Mouse (Mus musculus) Muller cell, postnatal 12 days (primary cell): ENCODE data around the gene Hist1h2bm.
A peak's percentile ranks its signal among the peaks of the same experiment; 100 is the strongest.

Experiments used
- DNase-seq: peaks from one replicate; pipeline ENCODE4 v3.0.0-alpha.2; 2015; ENCODE audit errors: inconsistent ontology term

Hist1h2bm gene

DNA sequence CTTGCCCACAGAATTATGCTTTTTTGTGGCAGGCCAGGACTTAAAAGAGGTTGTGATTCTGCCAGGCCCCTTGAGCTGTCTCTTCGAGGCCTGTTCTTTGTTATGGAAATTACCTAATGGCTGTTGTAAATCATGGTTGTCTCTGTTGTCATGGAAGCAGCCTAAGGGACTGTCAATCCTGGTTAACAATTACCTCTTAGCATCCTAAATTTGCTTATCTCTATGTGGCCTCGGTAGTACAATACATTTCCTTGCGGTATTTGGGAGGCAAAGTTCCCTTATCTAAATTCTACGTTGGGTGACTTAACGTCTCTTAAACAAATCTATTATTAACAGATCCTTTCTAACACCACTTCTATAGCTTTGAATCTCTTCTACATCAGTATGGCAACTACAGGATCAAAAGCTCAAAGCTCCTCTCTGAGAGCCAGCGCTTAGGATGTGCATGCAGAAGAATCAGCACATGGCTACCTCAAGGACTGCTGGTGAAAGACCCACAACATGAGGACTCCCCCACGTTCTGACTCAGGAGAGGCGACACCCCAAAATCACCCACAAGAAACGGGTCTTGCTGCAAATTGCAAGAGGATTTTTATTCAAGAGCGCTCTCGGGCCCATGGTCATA is 6.2 kb downstream of the Hist1h2bm start:
- no peak for DNase-seq

DNA sequence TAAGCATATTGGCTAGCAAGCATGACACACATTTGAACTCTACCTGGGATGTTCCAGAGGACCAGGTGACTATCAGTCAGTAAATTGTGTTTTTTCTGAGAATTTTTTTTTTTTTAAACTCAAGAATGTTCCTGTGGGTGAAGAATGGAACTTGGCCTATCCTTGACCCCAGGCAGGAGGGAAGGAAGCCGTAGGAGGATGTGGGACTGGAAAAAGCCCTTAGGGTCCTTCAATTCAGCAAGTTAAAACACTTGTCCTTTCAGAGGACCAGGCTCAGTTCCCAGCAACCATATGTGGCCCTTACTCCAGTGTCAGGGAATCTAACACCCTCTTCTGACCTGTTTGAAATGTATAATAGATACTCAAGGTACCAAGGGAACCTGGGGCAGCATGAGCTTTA is 7.7 kb downstream of the Hist1h2bm start:
- DNase-seq: no peak

DNA sequence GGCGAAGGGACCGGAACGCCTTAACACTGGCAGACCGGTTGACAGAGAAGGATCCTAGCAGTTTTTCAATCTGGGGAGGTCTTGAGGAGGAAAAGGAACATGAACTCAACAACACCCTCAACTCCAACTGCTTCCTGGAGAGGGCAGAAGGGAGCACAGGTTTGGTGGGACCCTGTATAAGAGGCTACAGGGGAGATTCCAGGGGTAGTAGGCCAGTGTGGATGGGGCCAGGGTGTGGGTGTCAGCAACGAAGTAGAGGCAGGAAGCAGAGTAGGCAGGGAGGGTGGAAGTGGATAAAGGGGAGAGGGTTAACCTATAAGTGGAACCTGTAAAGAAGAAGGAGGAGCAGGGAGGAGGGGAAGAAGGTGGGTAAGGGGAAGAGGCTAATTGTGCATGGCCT is 11.6 kb downstream of the Hist1h2bm start:
- no peak for DNase-seq

DNA sequence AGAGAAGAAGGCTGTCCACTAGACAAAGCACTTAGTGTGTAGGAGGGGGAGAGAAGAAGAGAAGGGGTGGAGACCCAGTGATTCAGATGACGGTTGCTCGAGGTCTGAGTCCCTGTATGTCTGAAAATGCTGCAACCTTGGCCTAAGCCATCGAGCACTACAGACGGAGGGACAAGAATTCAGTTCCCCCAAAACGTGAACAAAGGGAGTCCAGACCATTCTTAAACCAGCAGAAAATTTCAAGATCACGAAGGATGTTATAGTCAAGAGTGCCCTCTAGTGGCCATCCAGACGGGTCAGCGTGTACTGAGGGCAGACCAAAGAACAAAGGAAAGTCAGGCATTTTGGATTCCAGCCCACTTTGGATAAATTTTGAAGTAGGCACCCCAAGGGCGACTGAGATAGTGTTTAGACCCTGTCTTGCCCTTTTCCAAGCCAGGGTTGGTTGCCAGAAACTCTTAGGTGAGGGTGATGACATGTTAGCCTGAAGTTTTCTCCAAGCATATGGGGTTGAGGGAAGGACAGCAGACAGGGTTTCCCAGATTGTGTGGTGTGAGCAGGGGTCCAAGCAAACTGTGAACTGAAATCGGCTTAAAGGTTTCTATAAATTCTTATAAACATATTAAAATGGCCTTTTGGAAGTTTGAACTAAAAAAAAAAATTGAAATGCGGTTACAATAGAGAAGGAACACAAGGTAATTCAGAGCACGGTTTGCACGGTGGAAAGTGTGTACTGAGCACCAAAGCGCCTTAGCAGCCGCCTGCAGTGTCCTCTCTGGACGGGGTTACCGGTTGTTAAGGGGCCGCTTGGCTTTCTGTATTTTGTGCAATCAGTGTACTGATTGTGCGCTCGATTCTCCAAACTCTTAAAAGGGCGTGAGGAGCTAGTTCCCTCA is 12.4 kb downstream of the Hist1h2bm start:
- DNase-seq: peak; percentile 81

DNA sequence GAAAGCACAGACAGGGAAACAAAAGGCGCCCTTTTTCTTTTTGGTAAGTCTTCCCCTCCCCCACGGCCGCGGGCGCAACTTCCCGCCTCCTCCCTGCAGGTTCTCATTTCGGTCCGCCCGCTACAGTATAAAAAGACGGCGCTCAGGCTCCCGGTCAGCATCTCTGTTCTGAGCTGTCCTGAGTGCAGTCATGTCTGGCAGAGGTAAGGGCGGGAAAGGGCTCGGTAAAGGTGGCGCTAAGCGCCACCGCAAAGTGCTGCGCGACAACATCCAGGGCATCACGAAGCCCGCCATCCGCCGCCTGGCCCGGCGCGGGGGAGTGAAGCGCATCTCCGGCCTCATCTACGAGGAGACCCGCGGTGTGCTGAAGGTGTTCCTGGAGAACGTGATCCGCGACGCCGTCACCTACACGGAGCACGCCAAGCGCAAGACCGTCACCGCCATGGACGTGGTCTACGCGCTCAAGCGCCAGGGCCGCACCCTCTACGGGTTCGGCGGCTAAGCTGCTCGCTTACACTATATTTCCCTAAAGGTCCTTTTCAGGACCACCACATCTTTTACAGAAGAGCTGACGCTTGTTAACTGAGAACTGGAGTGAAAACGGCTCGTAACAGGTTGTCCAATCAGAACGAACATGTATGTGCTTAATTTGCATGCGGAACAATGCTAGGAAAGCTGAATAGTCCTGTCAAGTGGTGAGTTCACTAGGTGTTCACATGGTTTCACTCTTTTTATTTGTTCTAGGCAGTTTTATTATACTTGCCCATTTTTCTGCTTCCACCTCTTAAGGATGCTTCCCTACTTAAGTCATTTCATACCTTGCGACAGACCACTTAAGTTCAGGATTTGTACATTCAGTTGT is 13.3 kb downstream of the Hist1h2bm start, which contains the start of gene Hist1h4j:
TSS of gene Hist1h4j (plus strand) at position 159 of the 862 bp plus-strand sequence.
- peak; percentile 83 for DNase-seq

- DNase-seq: no peak
Observed at GRCm38 (mm10) chr13:21745006-21745405, 23.2 kb downstream of the Hist1h2bm start.

DNA sequence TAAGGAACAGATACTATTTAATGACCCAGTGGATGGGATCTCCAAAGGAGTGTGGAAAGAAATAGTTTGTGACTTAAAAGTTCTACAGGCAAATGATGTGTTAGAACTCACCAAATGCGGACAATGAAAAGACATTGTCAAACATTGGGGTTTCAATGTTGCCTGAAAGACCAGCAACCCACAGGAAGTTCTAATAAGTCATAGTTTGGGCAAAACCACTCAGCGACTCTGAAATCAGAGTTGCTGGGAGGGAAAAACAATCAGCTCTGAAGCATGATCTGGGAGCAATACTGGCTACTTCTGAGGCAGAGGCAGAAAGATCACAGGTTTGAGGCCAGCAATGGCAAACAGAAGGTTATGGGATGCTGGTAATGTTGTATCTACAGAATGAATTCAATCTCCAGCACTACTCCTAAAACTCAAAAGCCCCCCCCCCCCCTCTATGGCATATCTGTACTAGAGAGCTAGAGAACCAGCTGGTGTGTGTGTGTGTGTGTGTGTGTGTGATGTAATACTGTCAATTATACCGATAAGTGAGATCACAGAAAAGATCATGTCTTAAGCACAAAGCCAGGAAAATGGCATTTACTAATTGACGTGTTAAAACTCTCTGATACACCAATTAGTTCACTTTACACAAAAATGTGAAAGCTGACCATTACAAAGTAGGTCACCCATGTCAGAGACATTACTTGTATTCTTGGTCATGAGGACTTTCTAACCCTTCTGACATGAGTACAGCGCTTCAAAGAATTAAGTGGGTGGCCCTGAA is 27.7 kb downstream of the Hist1h2bm start:
- DNase-seq: peak; percentile 69

- peak; percentile 81 for DNase-seq
Observed at GRCm38 (mm10) chr13:21750159-21751017, 28.5 kb downstream of the Hist1h2bm start, which contains the start of gene Hist1h4k. Gene Hist1h4k (minus strand): TSS chr13:21750505.

DNA sequence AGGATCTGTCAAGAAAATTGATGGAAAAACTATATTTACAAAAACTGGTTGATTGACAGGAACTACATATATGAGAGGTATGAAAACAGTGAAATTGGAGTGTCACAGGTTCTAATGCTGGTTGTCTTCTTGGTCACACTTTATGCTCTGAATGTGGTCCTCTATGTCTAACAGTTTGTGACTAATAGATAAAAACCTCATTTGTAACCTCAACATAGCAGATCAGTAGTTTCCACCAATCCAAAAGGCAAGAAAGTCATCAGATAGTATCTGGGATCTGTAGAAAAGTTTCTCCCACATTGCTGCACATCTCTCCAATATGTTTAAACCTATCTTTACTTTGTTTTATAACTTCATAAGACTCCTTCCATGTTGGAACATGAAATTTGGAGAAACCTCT is 29.6 kb downstream of the Hist1h2bm start:
- DNase-seq: peak; percentile 3

DNA sequence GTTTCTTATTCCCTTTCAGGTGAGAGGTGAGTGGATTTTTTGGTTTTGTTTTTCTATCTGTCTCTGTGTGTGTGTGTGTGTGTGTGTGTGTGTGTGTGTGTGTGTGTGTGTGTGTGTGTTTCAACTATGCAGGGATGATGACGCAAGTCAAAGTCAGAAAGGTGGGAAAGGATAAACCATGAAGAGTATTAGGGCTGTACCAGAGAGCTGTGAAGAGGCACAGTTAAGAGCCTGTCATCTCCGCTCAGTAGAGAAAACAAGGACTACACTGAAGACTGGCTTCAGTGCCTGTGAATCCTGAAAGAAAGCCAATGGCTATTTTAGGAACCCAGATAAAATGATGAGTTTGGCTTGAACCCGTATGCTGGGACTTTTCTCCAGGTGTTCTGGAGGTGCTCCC is 30.0 kb downstream of the Hist1h2bm start:
- DNase-seq: no peak

DNA sequence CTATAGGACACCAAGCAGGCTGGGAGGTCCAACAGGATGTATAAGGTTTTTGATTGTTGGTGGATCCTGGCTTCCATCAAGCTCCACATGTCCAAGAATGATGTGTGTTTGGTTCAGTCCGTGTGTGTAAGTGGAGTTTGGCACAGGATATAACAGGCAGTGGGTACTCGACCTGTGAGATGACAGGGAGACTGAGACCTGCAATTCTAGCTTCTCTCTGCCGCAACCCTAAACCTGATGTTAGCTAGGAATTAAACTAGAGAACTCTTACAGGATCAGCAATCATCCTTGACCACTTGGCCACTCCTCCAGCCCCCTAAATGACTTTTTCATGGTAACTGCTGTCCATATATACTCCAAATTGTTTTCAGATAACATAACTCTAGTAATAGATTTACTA is 30.5 kb downstream of the Hist1h2bm start:
- DNase-seq: no peak

DNA sequence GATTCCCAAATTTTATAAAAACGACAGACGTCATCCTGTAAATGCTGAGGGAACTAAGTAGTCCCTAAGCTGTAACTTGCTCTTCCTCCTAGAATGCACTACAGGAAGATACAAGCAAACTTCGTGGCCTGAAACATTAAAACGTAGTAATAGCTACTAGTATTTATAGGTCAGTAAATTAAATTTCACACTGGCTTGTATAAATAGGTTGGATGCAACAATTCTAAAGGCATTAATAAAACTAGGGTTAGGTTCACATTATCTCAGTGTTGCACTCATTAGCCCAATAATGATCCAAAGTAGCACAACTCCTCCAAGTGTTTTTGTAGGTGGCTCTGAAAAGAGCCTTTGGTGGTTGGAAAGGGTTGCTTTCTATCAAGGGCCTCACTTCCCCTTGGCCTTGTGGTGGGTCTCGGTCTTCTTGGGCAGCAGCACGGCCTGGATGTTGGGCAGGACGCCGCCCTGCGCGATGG is 31.2 kb downstream of the Hist1h2bm start:
- peak; percentile 39 for DNase-seq

GRCm38 (mm10) chr13:21753524-21754285 is 31.9 kb downstream of the Hist1h2bm start, which contains the start of the genes Hist1h2ak and Hist1h2bn:
Gene Hist1h2ak (minus strand): TSS chr13:21753827.
Gene Hist1h2bn (plus strand): TSS chr13:21754123.
- peak; percentile 94 for DNase-seq

- peak; percentile 67 for DNase-seq
Observed at GRCm38 (mm10) chr13:21754294-21755001, 32.6 kb downstream of the Hist1h2bm start.

GRCm38 (mm10) chr13:21755707-21756106 is 33.9 kb downstream of the Hist1h2bm start:
- no peak for DNase-seq
